Mouse (Mus musculus): Measurements from ENCODE around the gene Eif4a3.
A peak's percentile ranks its signal among the peaks of the same experiment; 100 is the strongest.

Gene Eif4a3

DNA sequence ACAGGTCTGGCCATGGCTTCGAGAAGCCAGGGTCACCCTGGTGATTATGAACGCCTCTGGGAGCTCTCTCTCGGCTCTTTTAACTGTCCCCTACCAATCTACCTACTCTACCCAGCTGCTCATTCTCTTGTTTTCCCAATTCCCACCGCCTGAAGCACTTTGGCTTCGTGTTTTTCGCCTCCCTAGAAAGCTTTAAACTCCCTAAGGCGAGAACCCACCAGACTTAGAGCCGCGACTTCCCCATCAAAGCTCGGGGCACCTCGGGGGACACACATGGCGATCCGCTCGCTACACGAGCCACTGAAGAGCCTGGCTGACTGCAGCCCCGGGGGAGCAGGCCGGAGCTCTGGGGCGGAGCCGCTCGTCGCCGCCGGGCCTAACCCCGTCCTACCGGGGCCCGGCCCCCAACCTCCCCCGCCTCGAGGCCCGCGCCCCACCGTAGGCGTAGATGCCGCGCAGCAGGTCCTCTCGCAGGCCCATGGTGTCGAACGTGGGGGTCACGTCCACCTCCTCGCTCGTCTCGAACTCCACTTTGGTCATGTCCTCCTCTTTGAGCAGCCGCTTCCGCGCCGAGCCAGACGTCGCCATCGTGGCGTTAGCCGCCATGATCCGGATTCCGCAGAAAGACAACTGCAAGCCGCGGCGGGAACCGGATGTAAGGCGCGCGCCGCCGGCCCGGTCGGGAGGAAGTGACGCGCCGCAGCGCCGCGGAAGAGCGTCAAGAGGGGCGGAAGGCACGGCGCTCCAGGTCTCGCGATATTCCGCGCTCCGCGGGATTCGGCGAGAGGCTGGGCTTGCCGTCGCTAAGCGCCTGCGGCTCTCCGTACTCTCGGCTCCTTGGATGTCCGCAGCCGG is at the start of gene Eif4a3:
Eif4a3 (minus strand) TSS at position 699 of the 855 bp plus-strand sequence.
- DNase-seq (ENCODE audit: low spot score in 2 of 2), result peak; percentile 95 to 97

DNA sequence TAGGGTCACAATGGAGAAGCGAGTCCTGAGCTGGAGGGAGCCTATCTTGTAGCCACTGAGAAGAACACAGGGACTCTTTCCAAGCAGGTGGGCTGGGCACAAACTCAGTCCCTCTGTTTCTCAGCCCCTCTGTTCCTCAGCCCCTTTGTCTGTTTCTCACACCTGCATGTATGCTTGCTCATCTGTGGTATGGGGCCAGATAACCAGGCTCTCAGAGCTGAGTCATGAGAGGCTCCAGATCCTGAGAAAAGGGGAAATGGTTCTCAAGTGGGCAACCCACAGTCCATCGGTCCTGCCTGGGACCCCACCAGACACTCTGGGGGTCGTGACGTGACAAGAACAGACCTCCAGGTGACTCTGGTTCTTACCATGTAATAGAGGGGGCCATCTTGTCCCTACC is 47.2 kb upstream of the Eif4a3 start:
- no peak for DNase-seq (ENCODE audit: low spot score in 2 of 2)

DNA sequence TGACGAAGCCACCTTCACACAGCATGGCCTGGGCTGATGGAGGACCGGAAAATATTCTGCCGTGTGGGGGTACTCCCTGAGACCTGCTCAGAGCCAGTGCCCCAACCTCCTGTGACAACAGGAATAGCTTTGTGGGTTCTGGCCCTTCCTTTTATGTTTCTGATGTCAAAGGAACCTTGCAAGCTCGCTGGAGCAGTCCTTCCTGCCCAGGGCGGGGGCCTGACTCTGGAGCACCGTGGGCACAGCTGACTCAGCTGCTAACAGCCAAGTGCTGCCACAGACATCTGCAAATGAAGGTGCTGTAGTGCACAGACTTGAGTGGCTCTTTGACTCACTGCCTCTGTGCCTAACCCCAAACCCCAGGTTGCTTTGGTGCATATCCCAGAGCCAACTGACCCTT is 45.0 kb upstream of the Eif4a3 start:
- no peak for DNase-seq (ENCODE audit: low spot score in 2 of 2)

DNA sequence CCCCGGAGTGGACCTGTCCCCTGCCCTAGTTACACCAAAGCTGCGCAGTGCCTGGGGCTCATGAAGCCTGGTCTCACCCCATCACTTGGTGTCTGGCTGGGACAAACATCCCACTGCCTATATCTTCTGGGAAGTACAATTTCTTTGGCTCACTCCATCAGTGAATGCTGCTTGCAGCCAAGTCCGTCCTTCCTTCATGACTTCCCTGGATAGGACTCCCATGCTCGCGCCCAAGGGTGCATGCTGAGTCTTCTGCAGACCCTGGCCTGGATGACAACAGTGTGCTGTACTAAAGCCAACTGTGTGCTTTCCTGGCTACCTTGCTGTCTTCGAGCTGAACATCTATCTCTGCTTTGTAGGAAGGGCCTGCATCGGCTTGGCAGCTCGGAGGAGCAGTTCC is 44.3 kb upstream of the Eif4a3 start:
- no peak for DNase-seq (ENCODE audit: low spot score in 2 of 2)

DNA sequence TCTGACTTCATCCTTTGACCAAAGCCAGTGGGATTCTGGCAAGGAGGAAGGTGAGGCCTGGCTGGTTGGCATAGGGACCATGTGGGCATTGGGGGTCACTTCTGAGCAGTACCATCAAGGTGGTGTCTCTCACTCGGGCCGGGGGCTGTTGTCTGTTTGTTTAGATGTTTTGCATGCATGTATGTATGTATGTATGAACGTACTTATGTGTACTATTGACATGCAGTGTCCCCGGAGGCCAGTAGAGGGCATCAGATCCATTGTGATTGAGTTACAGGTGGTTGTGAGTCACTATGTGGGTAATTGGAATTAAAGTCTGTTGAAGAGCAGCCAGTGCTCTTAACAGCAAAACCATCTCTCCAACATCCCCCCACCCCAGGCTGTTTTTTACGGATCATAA is 39.7 kb upstream of the Eif4a3 start:
- DNase-seq (ENCODE audit: low spot score in 2 of 2), result peak; percentile 54 to 68

DNA sequence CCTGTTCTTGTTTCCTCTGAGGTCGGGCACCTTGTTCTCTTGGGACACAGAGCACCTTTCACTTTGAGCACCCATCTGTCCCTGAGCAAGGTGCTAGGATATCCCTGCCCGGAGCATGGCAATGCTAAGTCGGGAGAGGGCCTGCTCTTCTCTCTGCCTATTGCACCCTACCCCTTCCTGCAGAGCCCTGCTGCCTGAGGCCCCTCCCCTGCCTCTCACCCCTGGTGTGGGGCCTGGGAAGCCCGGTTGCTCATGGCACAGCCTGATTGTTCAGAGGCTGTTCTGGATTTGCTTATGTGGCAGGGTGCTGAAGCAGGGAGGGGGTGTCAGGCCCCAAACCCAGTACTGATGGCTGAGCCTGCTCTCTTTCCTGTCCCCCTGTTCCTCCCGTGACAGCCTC is 39.3 kb upstream of the Eif4a3 start:
- DNase-seq (ENCODE audit: low spot score in 2 of 2), result no peak

DNA sequence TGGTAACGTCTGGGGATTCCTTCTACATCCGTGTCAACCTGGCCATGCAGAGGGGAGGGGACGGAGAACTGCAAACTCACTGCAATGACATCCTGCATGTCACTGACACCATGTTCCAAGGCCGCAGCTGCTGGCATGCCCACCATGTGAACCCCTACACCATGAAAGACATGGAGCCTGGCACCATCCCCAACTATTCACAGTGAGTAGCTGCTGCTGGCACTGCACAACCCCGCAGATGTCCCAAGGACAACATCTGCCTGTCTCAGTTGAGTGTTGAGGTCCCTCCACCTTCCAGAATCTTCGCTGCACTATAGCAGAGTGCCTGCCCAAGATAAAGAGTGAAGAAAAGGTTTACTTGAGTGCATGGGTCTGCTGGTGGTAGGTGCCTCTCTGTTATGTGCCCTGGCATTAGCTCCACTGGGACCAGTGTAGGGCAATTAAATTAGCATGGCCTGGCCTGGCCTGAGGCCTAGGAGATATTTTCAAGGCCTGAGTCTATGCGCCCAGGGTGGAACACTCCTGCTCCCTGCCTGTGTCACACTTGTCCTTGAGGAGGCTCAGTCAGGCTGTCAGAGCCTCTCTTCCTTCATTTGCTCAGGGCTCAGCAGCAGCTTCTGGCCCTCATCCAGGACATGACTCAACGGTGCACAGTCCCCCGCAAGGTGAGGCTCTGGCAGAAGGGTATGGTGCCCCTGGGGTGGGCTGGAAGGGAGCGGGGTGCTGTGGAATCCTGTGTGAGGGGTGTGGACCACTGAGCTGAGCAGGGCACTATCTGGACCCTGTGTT is 38.6 kb upstream of the Eif4a3 start:
- DNase-seq (ENCODE audit: low spot score in 2 of 2), result no peak

DNA sequence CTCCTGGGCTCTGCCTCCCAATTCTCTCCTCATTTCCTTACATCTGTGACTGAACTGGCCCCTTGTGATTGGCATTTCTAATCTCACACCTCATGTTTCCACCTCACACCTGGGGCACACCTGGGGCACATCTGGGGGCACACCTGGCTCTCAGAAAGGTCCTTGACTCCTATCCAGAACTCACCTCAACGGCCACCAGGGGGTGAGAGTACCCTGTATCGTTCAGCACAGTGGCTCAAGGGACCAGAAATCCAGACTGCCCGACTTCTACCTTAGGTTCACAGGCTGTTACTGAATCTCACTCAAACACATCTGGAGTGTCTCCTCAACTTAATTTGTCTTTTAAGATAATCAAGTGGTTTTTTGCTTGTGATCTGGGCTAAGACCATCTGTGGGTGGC is 32.1 kb upstream of the Eif4a3 start:
- no peak for DNase-seq (ENCODE audit: low spot score in 2 of 2)

DNA sequence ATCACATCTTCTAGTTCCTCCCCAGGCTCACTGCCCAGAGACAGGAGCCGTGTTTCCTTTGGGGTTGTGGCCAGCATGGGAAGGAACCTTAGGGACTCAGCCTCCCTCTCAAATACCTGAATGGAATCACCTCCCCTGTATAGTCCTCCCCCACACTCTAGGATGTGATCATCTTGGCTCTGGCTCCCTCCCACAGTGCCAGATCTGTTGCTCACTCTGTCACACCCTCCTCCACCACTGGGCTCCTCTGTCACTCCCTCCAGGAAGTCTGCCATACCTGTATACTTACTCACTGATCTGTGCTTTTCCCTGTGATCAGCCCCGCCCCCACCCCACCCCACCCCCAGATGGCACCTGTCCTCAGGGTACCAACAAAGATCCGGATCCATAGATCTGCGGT is 30.7 kb upstream of the Eif4a3 start:
- DNase-seq (ENCODE audit: low spot score in 2 of 2), result no peak

DNA sequence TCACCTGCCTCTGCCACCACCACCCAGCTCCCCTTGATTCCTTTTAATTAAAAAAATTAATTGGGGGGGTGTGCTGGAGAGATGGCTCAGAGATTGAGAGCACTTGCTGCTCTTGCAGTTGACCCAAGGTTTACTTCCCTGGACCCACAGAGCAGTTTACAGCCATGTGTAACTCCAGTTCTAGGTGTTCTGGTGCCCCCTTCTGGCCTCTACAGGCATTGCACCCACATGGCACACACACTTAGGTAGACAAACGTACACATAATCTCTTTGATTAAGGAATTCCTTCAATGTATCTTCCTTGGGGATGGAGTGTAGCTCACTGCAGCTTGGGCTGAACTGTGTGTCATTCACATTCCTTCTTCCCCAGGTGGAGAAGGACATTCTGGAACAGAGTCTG is 25.2 kb upstream of the Eif4a3 start:
- DNase-seq (ENCODE audit: low spot score in 2 of 2), result no peak

DNA sequence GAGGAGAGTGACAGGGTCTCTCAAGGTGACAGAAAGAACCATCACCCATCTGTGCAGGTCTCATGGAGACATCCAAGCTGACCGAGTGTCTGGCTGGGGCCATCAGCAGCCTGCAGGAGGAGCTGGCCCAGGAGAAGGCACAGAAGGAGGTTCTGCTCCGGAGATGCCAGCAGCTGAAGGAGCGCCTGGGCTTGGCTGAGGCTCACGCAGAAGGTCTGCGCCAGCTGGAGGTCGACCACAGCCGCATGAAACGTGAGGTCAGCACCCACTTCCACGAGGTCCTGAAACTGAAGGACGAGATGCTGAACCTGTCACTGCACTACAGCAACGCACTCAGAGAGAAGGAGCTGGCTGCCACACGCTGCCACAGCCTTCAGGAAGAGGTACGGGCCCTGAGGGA is 22.6 kb upstream of the Eif4a3 start:
- no peak for DNase-seq (ENCODE audit: low spot score in 2 of 2)

DNA sequence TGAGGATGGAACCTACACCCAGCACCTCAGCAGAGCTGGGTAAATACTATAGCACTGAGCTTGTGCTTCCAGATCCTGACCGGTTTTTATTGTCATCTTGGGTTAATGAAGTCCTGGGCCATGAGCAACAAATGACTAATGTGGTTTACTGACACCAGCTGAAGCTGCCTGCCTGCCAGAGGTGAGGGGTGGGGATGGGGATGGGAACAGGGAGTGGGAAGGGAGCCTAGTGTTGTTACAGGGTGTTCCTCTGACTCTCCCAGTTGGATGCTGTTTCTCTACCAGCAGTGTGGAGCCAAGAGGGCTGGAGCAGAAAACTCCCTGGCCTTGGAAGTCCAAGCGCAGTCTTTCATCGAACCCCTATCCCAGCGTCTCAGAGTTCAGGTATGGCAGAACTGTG is 16.8 kb upstream of the Eif4a3 start:
- DNase-seq (ENCODE audit: low spot score in 2 of 2), result no peak

DNA sequence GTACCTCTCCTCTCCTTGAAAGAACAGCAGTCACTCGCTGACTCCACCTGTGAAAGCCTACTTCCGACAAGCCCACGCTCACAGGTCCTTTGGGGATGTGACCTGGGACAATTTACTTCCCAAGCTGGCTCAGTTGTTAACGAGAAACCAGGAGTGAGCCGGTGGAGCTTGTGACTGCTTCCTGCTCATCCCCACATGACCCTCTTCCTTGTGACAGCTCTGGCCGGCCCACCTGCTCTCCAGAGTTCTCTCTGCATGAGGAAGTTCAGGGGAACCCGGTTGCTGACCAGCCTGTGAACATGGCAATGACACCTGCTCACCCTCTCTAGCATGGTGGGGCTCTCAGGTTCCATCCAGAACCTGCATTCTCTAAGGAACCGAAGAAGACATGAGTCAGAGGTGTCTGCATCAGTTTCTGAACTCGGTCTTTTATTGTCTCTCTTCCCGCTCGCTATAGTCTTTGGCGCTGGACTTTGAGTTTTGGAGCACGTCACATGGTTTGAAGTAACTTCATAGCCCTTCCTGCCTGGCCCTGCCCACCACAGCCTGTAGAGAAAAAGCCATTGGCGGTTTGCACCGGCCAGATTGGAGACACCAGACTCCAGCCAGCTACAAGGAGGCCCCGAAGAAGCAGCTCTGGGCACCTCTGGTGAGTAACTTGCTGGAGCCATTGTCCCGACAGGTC is 14.5 kb upstream of the Eif4a3 start:
- DNase-seq (ENCODE audit: low spot score in 2 of 2), result no peak

DNA sequence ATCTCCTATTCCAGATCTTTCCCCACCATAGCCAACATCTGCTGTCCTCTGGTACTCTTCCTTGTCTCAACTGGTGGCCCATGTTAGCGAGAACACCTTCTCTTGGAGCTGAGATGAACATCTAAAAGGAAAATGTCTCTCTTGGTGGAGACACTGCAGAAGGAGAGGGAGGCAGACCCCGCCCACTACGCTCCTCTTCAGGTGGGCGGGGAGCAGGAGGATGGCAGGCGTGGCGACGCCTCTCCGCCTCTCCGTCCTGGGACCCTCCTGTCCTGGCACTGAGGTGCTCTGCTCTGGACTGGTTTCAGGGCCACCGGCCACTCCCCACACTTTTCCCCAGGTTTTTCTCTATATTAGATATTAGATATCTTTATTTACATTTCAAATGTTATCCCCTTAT is 10.7 kb upstream of the Eif4a3 start:
- DNase-seq (ENCODE audit: low spot score in 2 of 2), result no peak

DNA sequence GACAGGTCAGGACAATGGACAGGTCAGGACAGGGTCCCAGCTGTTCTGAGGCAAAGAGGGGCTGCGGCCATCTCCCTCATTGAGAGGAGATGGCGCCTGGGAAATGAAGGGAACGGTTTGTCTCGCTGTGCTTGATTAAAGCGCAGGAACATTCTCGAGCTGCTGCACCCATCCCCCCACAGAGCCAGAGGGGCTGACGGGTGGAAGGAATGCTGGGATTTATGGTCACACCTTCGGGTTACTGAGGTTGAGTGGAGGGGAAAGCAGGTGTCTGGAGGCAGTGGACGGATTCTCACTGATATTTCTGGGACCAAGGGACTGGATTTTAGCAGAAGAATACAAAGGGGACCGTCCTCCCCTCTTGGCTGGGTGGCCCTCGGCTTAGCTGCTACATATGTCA is 8.0 kb upstream of the Eif4a3 start:
- DNase-seq (ENCODE audit: low spot score in 2 of 2), result no peak

DNA sequence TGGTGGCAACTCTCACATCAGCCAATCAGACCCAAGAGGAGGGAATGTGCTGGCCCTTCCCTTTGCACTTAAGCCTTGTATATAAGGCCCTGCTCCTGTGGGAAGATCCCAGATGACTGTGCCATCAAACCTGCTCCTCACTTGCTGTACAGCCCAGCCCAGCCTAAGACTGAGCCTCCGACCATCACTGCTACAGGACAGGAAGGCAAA is 7.7 kb upstream of the Eif4a3 start, which contains the start of gene Card14:
Card14 (plus strand) TSS at position 111 of the 210 bp plus-strand sequence.
- no peak for DNase-seq (ENCODE audit: low spot score in 2 of 2)

DNA sequence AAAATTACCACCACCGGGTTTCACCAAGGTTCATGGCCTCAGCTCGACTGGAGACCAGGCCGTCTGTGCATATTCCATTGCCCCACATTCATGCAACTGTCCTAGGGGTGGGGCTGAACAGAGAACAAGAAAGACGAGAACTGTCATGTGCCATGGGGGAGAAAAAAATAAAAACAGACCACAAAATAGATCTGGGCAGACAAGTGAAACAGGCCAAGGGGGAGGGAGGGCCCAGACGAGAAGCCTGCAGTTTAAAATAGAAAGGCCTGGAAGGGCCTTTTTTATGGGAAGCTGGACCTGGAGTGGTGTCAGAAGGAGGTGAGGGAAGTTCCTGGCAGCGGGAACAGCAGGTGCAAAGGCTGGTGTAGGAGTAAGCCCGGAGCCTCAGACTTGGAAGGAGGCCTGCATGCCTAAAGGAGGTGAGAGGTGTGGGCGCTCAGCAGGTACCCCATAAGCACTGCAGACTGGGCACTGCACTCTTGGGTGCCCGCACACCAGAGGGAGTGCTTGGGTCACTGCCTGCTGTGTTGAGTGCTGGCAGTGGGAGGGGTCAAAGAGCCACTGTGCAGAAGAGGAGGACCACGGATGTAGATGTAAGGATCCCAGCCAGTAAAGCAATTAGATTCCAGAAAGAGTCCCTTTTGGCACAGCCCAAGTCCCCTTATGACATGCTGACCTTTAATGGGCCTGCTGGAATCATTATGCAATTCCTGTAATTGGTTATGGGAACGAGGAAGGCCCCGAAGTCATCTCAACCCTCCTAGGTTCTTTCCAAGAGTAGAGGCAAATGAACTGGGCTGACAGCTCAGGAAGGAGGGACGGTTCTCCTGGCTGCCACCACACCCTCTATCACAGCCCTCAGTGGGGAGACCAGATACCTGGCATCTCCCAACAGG is 7.1 kb upstream of the Eif4a3 start:
- no peak for DNase-seq (ENCODE audit: low spot score in 2 of 2)

DNA sequence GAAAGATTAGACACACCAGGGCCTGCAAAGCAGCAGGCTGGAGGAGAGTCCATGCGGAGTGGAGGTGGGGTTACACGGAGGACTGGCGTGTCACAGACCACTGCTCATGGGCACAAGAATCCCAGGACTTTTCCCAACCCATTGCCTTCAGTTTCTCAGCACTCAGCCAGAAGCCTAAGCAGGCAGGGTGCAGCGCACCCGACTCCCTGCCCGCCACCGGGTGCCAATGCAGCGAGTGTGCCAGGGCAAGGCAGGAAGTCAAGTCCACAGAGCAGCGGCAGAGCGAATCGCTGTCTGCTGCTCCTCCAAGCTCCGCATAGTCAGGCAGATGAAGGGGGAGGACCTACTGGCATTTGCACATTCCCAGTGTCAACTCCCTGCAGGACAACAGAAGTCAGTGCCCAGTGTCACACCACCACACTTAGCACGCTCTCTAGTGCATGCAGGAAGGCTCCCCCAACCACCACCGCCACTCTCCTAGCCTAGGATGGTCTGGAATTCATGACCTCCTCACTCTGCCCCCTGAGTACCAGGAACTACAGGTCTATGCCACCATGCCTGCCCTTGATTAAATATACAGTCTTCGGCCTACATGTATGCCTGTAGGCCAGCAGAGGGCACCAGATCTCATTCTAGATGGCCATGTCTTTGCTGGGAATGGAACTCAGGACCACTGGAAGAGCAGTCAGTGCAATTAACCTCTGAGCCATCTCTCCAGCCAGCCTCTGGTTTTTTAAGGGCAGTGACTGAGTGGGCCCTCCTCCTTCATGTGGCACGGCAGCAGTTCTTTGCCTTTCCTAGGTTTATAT is 5.2 kb upstream of the Eif4a3 start:
- DNase-seq (ENCODE audit: low spot score in 2 of 2), result peak in 1 of 2 experiments; percentile 30

DNA sequence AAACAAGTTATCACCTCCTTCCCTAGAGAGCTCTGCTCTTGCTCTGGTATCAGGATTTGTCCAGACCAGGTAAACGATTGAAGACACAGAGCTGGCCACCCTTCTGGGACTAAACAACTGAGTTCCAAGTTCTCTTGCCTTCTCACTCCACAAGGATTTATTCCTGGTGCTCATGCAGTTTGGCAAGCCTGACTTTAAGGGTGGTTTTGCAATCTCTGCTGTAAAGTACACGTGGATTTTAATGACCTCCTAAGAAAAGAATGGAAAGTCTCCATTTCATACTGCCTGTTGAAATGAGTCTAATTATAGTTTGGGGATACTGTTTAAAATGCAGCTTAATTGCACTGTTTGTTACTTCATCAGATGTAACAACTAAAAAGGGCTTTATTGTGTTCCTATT is 1.1 kb upstream of the Eif4a3 start:
- no peak for DNase-seq (ENCODE audit: low spot score in 2 of 2)

DNA sequence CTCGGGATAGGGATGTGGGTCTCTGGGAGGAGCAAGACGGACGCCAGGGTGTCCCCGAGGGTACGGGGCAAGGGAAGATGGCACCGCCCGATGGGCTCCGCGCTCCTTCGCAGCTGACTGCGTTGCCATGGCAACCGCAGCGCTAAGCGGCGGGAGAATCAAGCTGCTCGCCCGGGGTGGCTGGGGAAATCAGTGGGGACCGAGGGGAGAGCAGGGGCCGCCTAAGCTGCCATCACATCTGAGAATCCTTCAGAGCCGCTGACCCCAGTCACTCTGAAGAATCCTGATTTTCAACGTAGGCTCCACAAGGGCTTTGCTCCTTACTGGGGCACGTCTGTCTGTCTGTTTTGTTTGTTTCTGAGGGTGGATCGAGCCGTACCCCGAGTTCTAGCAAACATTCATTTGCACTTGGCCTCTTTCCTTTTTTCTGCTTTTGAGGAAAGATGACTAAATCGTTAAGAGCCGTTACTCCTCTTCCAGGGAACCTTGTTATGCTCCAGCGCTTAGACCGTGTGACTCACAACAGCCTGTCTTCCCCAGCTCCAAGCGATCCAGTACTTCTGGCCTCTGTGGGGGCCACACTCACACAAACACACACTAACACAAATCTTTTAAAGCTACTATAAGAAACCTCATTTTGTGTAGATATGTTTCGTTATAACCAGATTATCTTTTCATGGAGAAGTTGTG is 502 bp upstream of the Eif4a3 start:
- no peak for DNase-seq (ENCODE audit: low spot score in 2 of 2)

Data from spleen, postnatal 14 days (tissue).